Mouse (Mus musculus) embryonic stem cell, embryonic (primary cell): ENCODE results near the gene Caprin1.

Source experiments
- CTCF ChIA-PET, 4 experiments: fragments of 300-600 bp in 2 of 4; fragments of 350-600 bp in 2 of 4; sonication (Branson Sonifier 250); formaldehyde crosslinking; loops; one replicate each; lab custom pipeline; 2022; ENCODE audit warnings: inconsistent platforms in 2 of 4; lab: Charles Lee
- POLR2A ChIA-PET, 4 experiments: fragments of 300-600 bp in 2 of 4; fragments of 350-600 bp in 2 of 4; sonication (Branson Sonifier 250); formaldehyde crosslinking; loops; one replicate each; lab custom pipeline; 2022; ENCODE audit warnings: antibody characterized with exemption in 4 of 4, inconsistent platforms in 1 of 4; lab: Charles Lee

The Caprin1 gene

DNA sequence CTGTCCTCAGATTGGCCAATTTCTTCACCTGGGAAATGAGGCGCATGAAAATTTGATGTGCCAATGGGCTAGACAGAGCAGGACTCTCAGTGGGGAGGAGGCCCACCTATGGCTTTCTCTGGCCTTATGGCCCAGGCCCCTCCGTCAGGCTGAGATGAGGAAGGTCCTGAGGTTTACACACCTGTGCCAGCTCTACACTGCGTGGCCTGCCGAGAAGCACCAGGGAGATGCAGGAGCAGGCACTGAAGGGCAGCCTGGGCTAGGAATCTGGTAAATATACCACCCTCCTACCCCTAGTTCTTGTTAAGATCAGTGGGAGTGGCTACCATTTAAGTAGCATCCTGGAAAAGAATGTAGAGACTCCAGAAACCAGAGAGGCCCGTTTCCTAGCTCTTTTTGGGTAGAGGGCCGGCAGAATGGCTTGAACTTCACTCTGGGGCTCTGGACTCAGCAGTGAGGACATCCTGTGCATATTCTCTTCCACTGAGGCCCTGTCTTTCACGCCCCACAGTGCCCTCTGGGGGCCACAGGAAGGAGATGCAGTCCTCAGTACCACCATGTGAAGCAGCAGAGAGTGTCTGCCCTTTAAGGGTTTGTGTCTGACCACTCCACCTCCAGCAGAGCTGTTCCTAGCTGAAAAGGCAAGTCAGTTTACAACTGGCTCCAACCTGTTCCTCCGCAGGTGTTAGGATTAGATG lies 78.7 kb downstream of the Caprin1 start:
- POLR2A ChIA-PET, result interaction anchor here (0.5 to 4.1 kb wide), 18 partner anchors 8 to 372 kb away, joined by 3 to 24 read pairs (median 4); partner anchors contain the start of genes Abtb2 (in 2 of the 4) and Nat10 (in 1 of the 4)
- CTCF ChIA-PET, result interaction anchor here in 3 of 4 experiments (0.6 to 3.8 kb wide), 26 partner anchors 9 to 282 kb away, joined by 3 to 19 read pairs (median 4); partner anchors contain the start of gene Abtb2 (in 2 of the 3)

DNA sequence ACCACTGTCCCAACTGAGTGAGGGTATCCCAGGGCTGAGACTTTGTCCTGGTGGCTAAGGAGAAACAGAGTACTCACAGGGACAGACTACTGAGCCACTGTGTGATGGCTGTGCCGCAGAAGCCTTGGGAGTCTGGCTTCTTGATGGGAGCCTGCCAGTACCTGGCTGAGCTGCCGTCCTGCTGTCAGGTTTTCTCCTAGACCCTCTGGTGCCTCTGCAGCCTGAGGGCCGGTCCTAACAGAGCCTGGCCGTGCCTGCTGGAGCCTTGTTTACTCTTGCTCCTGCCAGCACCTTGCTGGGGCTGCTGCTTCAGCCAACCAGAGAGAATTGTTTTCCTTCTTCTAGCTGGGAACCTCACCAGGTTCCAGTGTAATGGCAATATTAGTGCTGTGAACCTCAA lies 83.0 kb downstream of the Caprin1 start:
- CTCF ChIA-PET, result interaction anchor here in 1 of 4 experiments (3.2 kb wide), 1 partner anchor 258 kb away, joined by 15 read pairs; no protein-coding TSS in a partner anchor
- POLR2A ChIA-PET, result interaction anchor here in 2 of 4 experiments (0.7 to 2.2 kb wide), 5 partner anchors 10 to 148 kb away, joined by 3 to 6 read pairs (median 3); partner anchors contain the start of gene Abtb2 (in 1 of the 2)

DNA sequence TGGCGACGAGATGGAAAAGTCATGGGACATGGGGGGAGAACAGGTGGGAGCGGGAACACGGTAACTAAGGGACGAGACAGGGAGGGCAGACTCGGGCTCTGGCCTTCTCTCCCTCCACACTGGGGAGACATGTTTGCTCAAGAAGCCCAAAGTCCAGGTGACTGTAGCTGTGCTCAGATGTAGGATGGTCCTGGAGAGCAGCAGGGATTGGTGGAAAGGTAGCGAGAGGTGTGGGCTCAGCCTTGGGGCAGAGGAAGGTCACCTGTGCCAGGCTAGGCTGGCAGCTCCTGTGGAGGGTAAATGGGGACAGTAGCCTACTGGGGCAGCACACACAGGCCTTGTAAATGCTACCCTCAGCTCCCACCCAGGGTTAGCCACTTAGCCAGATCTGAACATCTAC lies 83.6 kb downstream of the Caprin1 start:
- CTCF ChIA-PET, result interaction anchor here in 3 of 4 experiments (0.6 to 3.2 kb wide), 7 partner anchors 18 to 289 kb away, joined by 3 to 15 read pairs (median 3); no protein-coding TSS in a partner anchor
- POLR2A ChIA-PET, result interaction anchor here in 3 of 4 experiments (0.6 to 2.2 kb wide), 9 partner anchors 9 to 604 kb away, joined by 3 to 6 read pairs (median 4); partner anchors contain the start of genes Abtb2 (in 1 of the 3) and Caprin1 (in 1 of the 3)
